Mouse (Mus musculus): ENCODE data around the gene Dapk1. TPM values are rescaled to one million over a fixed set of nuclear protein-coding genes. Genes with fewer than 3 reads are reported as not detected.
A peak's percentile ranks its signal among the peaks of the same experiment; 100 is the strongest.

The Dapk1 gene
- polyA plus RNA-seq, 1 experiment from 2014 or later, result 6.3 TPM

DNA sequence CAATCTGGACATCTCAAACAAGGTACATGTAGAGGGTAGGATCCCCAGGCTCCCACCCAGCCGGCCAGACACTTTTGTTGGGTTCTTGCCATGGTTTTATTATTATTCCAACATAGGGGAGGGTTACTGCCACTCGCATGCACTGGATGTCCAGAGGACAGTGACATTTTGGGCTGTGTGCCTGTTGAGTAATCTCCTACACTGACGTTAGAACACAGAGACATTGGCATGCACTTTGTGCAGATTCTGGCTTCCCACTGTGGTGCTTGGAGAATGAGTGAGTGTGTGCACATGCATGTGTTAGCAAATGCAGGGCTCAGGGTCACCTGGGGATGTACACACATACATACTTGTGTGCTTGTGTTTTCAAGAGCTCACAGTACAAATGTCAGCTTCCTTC is 129.3 kb downstream of the Dapk1 start:
- Histone ChIP-seq H3K4me1 (ENCODE audit: control insufficient read depth, insufficient read depth, low read length) (peaks cover 3% of the 10 kb centered on the region; the same call in 1 of the 2 replicates), H3K27me3 (replicated peaks; ENCODE audit: control insufficient read depth, insufficient read depth, low read length) (no peaks in the 10 kb centered on the region), H3K27ac (ENCODE audit: low read length) (no peak overlapping the region), H3K36me3 (ENCODE audit: control insufficient read depth, insufficient read depth, low read length) (no peaks in the 10 kb centered on the region), H3K4me2 (ENCODE audit: low read depth, low read length) (no peak overlapping the region), H3K9ac (ENCODE audit: low read depth, low read length) (no peak overlapping the region), H3K9me3 (ENCODE audit: control insufficient read depth, low read length) (no peaks in the 10 kb centered on the region), H3K4me3 (ENCODE audit: low read length) (no peak overlapping the region)
- 83% methylated on average over 3 of the region's 3 CpGs for whole genome bisulfite sequencing
- ATAC-seq, result no peak

- Histone ChIP-seq H3K36me3 (ENCODE audit: control insufficient read depth, insufficient read depth, low read length) (no peaks in the 10 kb centered on the region), H3K9me3 (ENCODE audit: control insufficient read depth, low read length) (no peaks in the 10 kb centered on the region), H3K27me3 (replicated peaks; ENCODE audit: control insufficient read depth, insufficient read depth, low read length) (no peaks in the 10 kb centered on the region), H3K9ac (ENCODE audit: low read depth, low read length) (no peak overlapping the region), H3K4me3 (ENCODE audit: low read length) (no peak overlapping the region), H3K4me1 (ENCODE audit: control insufficient read depth, insufficient read depth, low read length) (peaks cover 17% of the 10 kb centered on the region), H3K4me2 (ENCODE audit: low read depth, low read length) (no peak overlapping the region), H3K27ac (ENCODE audit: low read length) (no peak overlapping the region)
- no peak for ATAC-seq
- 91% methylated on average over 9 of the region's 9 CpGs for WGBS
Observed at GRCm38 (mm10) chr13:60735306-60735705, 133.6 kb downstream of the Dapk1 start.

GRCm38 (mm10) chr13:60736421-60737105 is 134.8 kb downstream of the Dapk1 start:
- 49% methylated on average over 13 of the region's 13 CpGs for WGBS
- Histone ChIP-seq H3K4me1 (ENCODE audit: control insufficient read depth, insufficient read depth, low read length) (peaks cover 17% of the 10 kb centered on the region), H3K4me3 (ENCODE audit: low read length) (no peak overlapping the region), H3K9ac (ENCODE audit: low read depth, low read length) (peak overlapping the region; percentile 13; the same call in 1 of the 2 replicates), H3K36me3 (ENCODE audit: control insufficient read depth, insufficient read depth, low read length) (no peaks in the 10 kb centered on the region), H3K27me3 (replicated peaks; ENCODE audit: control insufficient read depth, insufficient read depth, low read length) (no peaks in the 10 kb centered on the region), H3K9me3 (ENCODE audit: control insufficient read depth, low read length) (no peaks in the 10 kb centered on the region), H3K27ac (ENCODE audit: low read length) (0 out of 2 replicates have a peak overlapping the region, but pooled peaks have one; percentile 59), H3K4me2 (ENCODE audit: low read depth, low read length) (no peak overlapping the region)
- peak; percentile 80 for ATAC-seq

DNA sequence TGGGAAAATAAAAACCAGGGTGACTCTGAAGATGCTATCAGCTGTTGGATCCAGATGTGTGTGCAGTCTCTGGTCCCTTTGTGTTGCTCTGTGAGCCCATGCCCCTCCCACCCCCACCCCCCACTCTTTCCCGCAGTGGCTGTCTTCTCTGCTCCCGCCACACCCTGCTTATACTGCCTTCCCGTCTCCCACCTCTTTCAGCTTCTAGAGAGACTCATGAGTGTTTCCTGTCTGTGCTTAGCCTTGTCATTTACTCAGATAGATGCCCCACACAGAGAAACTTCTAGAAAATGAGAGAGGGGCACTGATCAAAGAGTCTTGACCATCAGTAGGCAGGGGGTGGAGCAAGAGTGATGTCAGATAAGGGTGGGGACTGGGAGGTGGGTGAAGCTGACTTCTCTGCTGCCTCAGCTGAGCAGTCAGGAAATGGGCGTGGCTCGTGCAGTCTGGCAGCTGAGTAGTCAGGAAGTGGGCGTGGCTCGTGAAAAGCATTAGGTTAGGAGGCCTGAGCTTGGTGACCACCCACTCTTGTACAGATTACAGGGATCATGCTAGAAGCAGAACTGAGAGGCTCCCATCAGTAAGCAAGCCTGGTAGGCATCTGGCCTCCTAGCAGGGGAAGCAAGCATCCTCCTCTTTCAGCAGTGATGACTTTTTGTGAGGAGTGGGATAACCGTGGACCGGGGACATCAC is 136.0 kb downstream of the Dapk1 start:
- peak overlapping the region; percentile 18; the same call in 1 of the 2 replicates for H3K4me3 ChIP-seq (ENCODE audit: low read length)
- peak; percentile 88 for ATAC-seq
- peak overlapping the region; percentile 39 for H3K27ac ChIP-seq (ENCODE audit: low read length)
- H3K36me3 ChIP-seq (ENCODE audit: control insufficient read depth, insufficient read depth, low read length), result no peaks in the 10 kb centered on the region
- H3K4me1 ChIP-seq (ENCODE audit: control insufficient read depth, insufficient read depth, low read length), result peaks cover 17% of the 10 kb centered on the region
- no peaks in the 10 kb centered on the region for H3K27me3 ChIP-seq (replicated peaks; ENCODE audit: control insufficient read depth, insufficient read depth, low read length)
- H3K9me3 ChIP-seq (ENCODE audit: control insufficient read depth, low read length), result no peaks in the 10 kb centered on the region
- 11% methylated on average over 9 of the region's 9 CpGs for WGBS
- H3K4me2 ChIP-seq (ENCODE audit: low read depth, low read length), result peak overlapping the region; percentile 40
- no peak overlapping the region for H3K9ac ChIP-seq (ENCODE audit: low read depth, low read length)

DNA sequence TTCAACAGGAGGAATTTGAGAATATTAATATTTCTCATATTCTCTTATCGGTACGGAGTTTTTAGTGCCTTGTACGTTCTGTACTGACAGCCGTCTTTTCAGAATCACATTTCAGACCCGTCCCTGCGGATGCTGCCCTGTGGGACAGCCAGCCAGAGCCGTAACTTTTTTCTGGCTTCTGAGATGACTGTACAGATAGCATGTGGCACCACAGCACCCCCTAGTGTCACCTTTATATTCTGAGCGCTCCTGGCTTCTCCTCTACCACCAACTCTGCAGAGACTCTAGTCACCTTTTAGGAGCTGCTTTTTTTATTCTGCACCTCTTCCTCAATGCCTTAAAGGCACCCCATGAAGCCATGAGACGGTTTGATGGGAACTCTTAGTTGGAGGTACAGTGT is 136.7 kb downstream of the Dapk1 start:
- Histone ChIP-seq H3K27ac (ENCODE audit: low read length) (peak overlapping the region; percentile 39), H3K9ac (ENCODE audit: low read depth, low read length) (no peak overlapping the region)
- 10% methylated on average over 9 of the region's 9 CpGs for WGBS

DNA sequence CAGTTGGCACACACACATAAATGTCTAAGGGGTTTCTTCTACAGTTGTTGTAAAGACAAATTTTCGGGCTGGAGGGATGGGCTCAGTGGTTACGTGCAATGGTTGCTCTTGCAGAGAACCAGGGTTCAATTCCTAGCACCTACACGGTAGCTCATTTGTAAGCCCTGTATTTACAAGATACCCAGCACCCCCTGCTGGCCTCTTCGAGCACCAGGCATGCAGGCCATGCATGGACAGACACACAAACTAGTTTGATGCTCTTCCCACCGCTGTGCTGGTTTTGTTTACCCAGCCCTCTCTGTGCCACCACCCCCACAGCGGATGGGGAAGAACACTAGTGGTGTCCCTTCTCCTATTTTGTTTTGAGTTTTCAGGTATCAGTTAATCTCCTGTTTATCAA is 138.5 kb downstream of the Dapk1 start:
- no peak for ATAC-seq
- 86% methylated on average over 6 of the region's 6 CpGs for WGBS
- H3K36me3 ChIP-seq (ENCODE audit: control insufficient read depth, insufficient read depth, low read length), result no peaks in the 10 kb centered on the region

More for the DNA sequence above, 136.7 kb downstream of the Dapk1 start:
- Histone ChIP-seq H3K36me3 (ENCODE audit: control insufficient read depth, insufficient read depth, low read length) (no peaks in the 10 kb centered on the region), H3K4me2 (ENCODE audit: low read depth, low read length) (peak overlapping the region; percentile 40), H3K4me3 (ENCODE audit: low read length) (peak overlapping the region; percentile 18; the same call in 1 of the 2 replicates), H3K4me1 (ENCODE audit: control insufficient read depth, insufficient read depth, low read length) (peaks cover 17% of the 10 kb centered on the region), H3K9me3 (ENCODE audit: control insufficient read depth, low read length) (no peaks in the 10 kb centered on the region), H3K27me3 (replicated peaks; ENCODE audit: control insufficient read depth, insufficient read depth, low read length) (no peaks in the 10 kb centered on the region)
- peak; percentile 71 for ATAC-seq

DNA sequence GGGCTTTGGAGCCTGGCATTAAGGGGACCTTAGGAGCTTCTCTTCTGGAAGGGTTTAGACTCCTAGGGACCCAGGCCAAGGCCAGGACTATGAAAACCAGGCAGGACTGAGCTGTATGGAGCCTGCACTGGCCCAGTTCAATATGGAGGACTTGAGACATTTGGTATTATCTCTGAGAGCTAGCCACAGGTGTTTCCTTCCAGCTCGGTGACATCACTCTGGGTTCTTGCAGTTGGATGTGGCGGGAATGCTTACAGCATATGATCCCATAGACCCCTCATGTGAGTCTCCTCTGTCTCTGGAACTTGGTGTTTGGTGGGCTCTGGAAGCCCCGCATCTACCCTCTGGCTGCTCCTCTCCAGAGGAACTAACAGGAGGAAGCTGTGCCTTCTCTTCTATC is 140.9 kb downstream of the Dapk1 start:
- Histone ChIP-seq H3K4me3 (ENCODE audit: low read length) (no peak overlapping the region), H3K27me3 (replicated peaks; ENCODE audit: control insufficient read depth, insufficient read depth, low read length) (no peaks in the 10 kb centered on the region), H3K9ac (ENCODE audit: low read depth, low read length) (no peak overlapping the region), H3K9me3 (ENCODE audit: control insufficient read depth, low read length) (no peaks in the 10 kb centered on the region), H3K4me2 (ENCODE audit: low read depth, low read length) (no peak overlapping the region), H3K4me1 (ENCODE audit: control insufficient read depth, insufficient read depth, low read length) (peaks cover 6% of the 10 kb centered on the region; the same call in 1 of the 2 replicates), H3K36me3 (ENCODE audit: control insufficient read depth, insufficient read depth, low read length) (no peaks in the 10 kb centered on the region), H3K27ac (ENCODE audit: low read length) (no peak overlapping the region)
- WGBS, result 90% methylated on average over 3 of the region's 3 CpGs
- ATAC-seq, result no peak

More for the DNA sequence above, 138.5 kb downstream of the Dapk1 start:
- Histone ChIP-seq H3K27me3 (replicated peaks; ENCODE audit: control insufficient read depth, insufficient read depth, low read length) (no peaks in the 10 kb centered on the region), H3K9ac (ENCODE audit: low read depth, low read length) (no peak overlapping the region), H3K4me2 (ENCODE audit: low read depth, low read length) (no peak overlapping the region), H3K4me3 (ENCODE audit: low read length) (no peak overlapping the region), H3K9me3 (ENCODE audit: control insufficient read depth, low read length) (no peaks in the 10 kb centered on the region), H3K27ac (ENCODE audit: low read length) (no peak overlapping the region), H3K4me1 (ENCODE audit: control insufficient read depth, insufficient read depth, low read length) (peaks cover 17% of the 10 kb centered on the region)

DNA sequence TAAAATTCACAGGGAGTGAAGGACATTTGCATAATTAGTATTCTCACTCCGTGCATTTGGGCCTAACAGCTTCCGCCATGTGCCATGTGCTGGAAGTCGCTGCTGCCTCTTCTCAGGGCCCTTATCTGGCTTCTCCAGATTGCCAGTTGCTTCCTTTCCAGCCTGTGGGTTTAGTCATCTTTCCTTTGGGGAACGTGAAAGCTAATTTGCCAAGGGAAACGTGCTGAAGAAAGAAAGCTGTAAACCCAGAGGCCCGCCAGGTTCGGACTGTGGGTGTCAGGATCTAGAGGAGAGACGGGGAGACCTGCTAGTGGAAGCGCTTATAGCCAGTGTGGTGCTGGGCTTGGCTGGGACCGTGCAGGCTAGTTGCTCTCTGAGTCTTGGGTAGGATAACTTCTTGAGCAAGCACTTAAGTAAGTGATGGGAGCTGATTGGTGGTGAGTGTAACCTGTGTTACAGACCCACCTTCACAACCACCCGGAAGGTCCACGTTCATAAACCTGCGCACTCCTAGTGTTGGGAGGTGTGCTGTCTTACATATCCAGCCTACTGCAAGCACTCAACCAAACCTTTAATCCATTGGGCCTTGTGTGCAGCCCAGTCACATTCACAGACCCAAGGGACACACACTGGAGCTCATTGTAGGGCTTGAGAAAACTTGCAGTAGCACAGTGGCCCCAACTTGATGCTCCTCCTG is 141.8 kb downstream of the Dapk1 start:
- Histone ChIP-seq H3K4me2 (ENCODE audit: low read depth, low read length) (no peak overlapping the region), H3K4me3 (ENCODE audit: low read length) (no peak overlapping the region), H3K27ac (ENCODE audit: low read length) (no peak overlapping the region), H3K4me1 (ENCODE audit: control insufficient read depth, insufficient read depth, low read length) (no peaks in the 10 kb centered on the region), H3K36me3 (ENCODE audit: control insufficient read depth, insufficient read depth, low read length) (no peaks in the 10 kb centered on the region), H3K9me3 (ENCODE audit: control insufficient read depth, low read length) (no peaks in the 10 kb centered on the region), H3K9ac (ENCODE audit: low read depth, low read length) (0 out of 2 replicates have a peak overlapping the region, but pooled peaks have one; percentile 7), H3K27me3 (replicated peaks; ENCODE audit: control insufficient read depth, insufficient read depth, low read length) (no peaks in the 10 kb centered on the region)
- 79% methylated on average over 13 of the region's 13 CpGs for WGBS
- ATAC-seq, result peak; percentile 24; the same call in 1 of the 2 replicates

DNA sequence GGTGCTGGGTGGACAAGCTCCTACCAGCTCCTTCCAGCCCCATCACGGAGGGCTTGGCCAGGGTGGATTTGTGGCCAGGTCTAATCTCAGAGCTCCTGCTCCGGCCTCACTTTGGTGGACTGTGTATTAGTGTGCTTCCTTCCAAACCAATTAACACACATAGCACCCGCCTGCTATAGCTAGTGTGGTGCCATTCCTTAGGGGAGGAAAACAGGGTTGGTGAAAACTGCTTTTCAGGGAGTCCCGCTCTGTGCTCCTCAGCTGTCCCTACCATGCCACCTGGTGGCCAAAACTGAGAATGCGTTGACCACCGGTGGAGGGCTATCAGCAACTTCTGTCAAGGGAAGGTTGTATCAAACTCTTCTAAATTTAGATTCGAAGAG is 142.3 kb downstream of the Dapk1 start:
- Histone ChIP-seq H3K9me3 (ENCODE audit: control insufficient read depth, low read length) (no peaks in the 10 kb centered on the region), H3K27ac (ENCODE audit: low read length) (no peak overlapping the region), H3K36me3 (ENCODE audit: control insufficient read depth, insufficient read depth, low read length) (no peaks in the 10 kb centered on the region), H3K4me2 (ENCODE audit: low read depth, low read length) (no peak overlapping the region), H3K4me3 (ENCODE audit: low read length) (no peak overlapping the region), H3K9ac (ENCODE audit: low read depth, low read length) (no peak overlapping the region), H3K4me1 (ENCODE audit: control insufficient read depth, insufficient read depth, low read length) (no peaks in the 10 kb centered on the region), H3K27me3 (replicated peaks; ENCODE audit: control insufficient read depth, insufficient read depth, low read length) (no peaks in the 10 kb centered on the region)
- peak; percentile 68 for ATAC-seq
- 33% methylated on average over 7 of the region's 7 CpGs for WGBS

Measured in intestine, embryonic 16.5 days (tissue).